Mouse (Mus musculus) bone marrow macrophage, adult 2 months (primary cell): ENCODE results near the gene Atmin.
A peak's percentile ranks its signal among the peaks of the same experiment; 100 is the strongest.

Source experiments
- CTCF ChIP-seq: IDR thresholded peaks from 2 replicates; pipeline ENCODE4 v1.5.1; 2012; ENCODE audit warnings: low read depth, mild to moderate bottlenecking, low read length, moderate library complexity
- POLR2A ChIP-seq: IDR thresholded peaks from 2 replicates; pipeline ENCODE4 v1.6.1; 2012; ENCODE audit warnings: mild to moderate bottlenecking, low read depth, low read length, borderline replicate concordance

GRCm38 (mm10) chr8:116993095-116993867 is 50.1 kb downstream of the Atmin start, which contains the start of gene Gcsh:
- TF ChIP-seq CTCF: no peak
- peak; percentile 89; the same call in 1 of the 2 replicates for TF ChIP-seq POLR2A
